Mouse (Mus musculus) limb, embryonic 10.5 days (tissue): ENCODE data around the gene Gm49358. TPM values are rescaled to one million over a fixed set of nuclear protein-coding genes. Genes with fewer than 3 reads are reported as not detected.
A peak's percentile ranks its signal among the peaks of the same experiment; 100 is the strongest.

Experiments
- DNase-seq: peaks from one replicate; pipeline ENCODE4 v3.0.0-alpha.2; 2017; ENCODE audit warnings: low spot score
- H3K27ac ChIP-seq: fragments of 300-500 bp; sonication (generic); 2 replicates; pipeline ENCODE4 v1.5.1; 2016; ENCODE audit warnings: mild to moderate bottlenecking
- H3K27me3 ChIP-seq: fragments of 300-500 bp; sonication (generic); 2 replicates; pipeline ENCODE4 v1.6.1; 2016; ENCODE audit warnings: low read depth, mild to moderate bottlenecking; ENCODE audit not compliant: poor library complexity, severe bottlenecking
- H3K36me3 ChIP-seq: fragments of 300-500 bp; sonication (generic); 2 replicates; pipeline ENCODE4 v1.6.1; 2016; ENCODE audit warnings: mild to moderate bottlenecking, moderate library complexity
- H3K4me1 ChIP-seq: fragments of 300-500 bp; sonication (generic); 2 replicates; pipeline ENCODE4 v1.6.1; 2016
- H3K4me3 ChIP-seq: fragments of 300-500 bp; sonication (generic); 2 replicates; pipeline ENCODE4 v1.5.1; 2016; ENCODE audit warnings: mild to moderate bottlenecking, moderate library complexity
- H3K9me3 ChIP-seq: fragments of 300-500 bp; sonication (generic); replicated peaks from 2 replicates; pipeline ENCODE4 v1.6.1; 2016; ENCODE audit warnings: mild to moderate bottlenecking
- WGBS: fragments of 180-500 bp; shearing (Covaris S2); methylation state at CpG from one replicate; pipeline ENCODE4 v1.1.7; 2016; 5-methylcytosine and 5-hydroxymethylcytosine counted together
- polyA plus RNA-seq: library from polyadenylated mRNA; unstranded; fragments of >200 nt; fragmentation: Nextera tagmentation; extraction: Ambion mirVana; gene quantifications from 2 replicates; pipeline ENCODE4 v1.2.1, GENCODE M21; 2016

The Gm49358 gene
- polyA plus RNA-seq, 1 experiment from 2014 or later, result not detected

DNA sequence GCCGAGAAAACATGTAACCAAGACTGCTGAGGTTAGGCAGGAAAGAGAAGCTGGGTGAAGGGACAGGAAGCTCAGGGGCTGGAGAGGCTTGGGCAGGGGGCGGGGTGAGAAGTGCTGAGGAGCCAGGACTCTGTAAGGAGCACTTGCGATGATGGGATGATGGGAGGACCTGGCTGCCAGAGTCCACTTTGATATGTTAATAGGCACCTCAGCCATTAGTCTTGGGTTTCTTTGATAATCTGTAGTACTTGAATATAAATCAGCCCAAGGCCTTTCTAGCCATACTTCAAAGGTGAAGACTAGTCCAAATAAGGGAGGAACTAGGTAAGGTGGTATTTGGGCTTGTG lies 1.4 kb upstream of the Gm49358 start:
- Histone ChIP-seq H3K36me3 (no peaks in the 10 kb centered on the region), H3K27me3 (no peaks in the 10 kb centered on the region), H3K4me1 (peaks cover 15% of the 10 kb centered on the region), H3K27ac (0 out of 2 replicates have a peak overlapping the region, but pooled peaks have one; percentile 25), H3K4me3 (no peak overlapping the region), H3K9me3 (no peaks in the 10 kb centered on the region)
- 52% methylated on average over 3 of the region's 3 CpGs for WGBS
- DNase-seq, result no peak

DNA sequence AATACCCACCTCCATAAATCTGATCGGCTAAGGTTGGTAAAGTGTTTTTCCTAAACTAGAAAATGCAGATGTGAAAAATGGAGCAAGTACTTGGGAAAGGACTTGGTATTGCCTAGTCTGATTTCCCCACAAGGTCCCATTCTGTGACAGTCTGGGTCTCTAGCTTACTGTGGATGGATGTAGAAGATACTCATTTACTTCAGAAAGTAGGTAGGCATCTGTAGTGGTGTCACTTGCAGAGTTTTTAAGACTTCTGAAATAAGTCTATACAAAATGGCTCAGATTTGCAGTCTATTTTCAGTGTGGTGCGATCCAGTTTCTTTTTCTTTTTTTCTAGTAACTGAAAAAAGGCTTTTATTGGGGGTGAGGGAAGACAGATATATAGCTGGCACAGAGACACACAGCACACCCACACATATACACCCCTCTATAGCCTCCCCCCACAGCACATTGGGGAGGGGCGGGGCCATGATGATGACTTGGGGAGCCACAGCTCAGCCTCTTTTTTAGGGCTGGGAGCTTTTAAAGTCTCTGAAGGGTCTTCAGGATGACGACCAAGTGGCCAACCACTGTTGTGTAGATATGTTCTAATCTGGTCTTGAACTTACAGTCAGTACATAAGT lies 1.7 kb downstream of the Gm49358 start:
- no peak for DNase-seq
- H3K4me1 ChIP-seq, result peaks cover 15% of the 10 kb centered on the region
- no peaks in the 10 kb centered on the region for H3K9me3 ChIP-seq
- no peak overlapping the region for H3K27ac ChIP-seq
- no peaks in the 10 kb centered on the region for H3K27me3 ChIP-seq
- H3K36me3 ChIP-seq, result no peaks in the 10 kb centered on the region
- no peak overlapping the region for H3K4me3 ChIP-seq
- 87% methylated on average over 4 of the region's 4 CpGs for WGBS

DNA sequence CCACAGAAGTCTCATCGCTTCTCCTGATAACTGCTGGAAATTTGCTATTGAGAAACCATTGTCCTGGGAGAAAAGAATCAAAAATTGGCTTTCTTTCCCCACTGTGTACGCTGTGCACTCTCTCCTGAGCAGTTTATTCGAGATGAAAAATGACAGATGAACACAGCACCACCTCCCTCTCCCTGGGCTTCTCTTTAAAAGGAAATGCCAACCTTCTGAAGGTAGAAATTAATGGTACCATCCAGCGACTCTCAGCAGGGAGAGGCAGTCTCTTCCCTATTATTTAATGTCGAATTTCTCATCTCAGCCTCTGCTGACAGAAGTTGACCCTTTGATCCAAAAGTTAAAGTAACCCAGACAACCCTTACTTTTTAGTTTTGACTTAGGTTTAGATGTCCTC lies 5.4 kb downstream of the Gm49358 start:
- H3K27ac ChIP-seq, result no peak overlapping the region
- H3K9me3 ChIP-seq, result no peaks in the 10 kb centered on the region
- WGBS, result 73% methylated on average over 5 of the region's 5 CpGs
- DNase-seq, result no peak
- no peaks in the 10 kb centered on the region for H3K36me3 ChIP-seq
- no peaks in the 10 kb centered on the region for H3K27me3 ChIP-seq
- no peaks in the 10 kb centered on the region for H3K4me1 ChIP-seq
- no peak overlapping the region for H3K4me3 ChIP-seq

DNA sequence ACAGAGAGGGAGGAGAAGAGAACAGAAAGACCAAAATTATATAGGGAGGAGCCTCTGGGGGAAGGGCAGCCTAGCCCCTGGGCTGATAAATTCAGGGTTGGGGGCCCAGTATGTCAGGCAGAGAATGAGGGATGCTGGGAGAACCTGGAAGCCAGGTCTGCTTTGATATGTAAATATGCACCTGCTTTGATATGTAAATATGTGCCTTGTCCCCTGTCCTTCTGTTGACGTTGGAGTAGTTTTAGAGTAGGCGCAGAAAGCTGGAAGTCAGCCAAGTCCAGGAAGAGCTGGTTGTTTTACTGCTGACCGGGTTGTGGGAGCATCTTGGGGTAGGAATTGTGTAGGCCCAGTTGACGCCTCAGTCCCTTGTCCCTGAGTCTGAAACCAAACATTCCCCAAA lies 6.0 kb downstream of the Gm49358 start:
- WGBS, result 54% methylated on average over 4 of the region's 4 CpGs
- no peaks in the 10 kb centered on the region for H3K36me3 ChIP-seq
- H3K27ac ChIP-seq, result no peak overlapping the region
- DNase-seq, result no peak
- H3K9me3 ChIP-seq, result no peaks in the 10 kb centered on the region
- H3K4me1 ChIP-seq, result no peaks in the 10 kb centered on the region
- H3K4me3 ChIP-seq, result no peak overlapping the region
- no peaks in the 10 kb centered on the region for H3K27me3 ChIP-seq

DNA sequence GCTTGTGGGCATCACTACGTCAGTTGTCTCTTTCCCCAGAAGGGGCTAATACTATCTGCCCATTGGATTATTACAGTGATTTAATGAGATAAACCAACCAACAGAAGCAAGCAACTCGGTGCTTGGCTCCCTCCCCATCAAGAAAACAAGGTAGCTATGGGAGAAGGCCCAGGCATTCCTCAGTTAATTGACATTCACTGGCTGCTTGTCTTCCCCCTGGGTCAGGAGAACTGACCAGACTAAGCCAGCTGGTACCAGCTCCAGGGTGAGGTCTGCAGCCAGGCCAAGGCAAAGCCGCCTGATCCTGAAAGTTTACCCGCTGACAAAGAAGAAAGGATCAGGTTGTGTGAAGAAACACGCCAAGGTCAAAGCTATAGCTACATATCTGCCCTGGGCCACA lies 7.9 kb downstream of the Gm49358 start:
- Histone ChIP-seq H3K4me3 (no peak overlapping the region), H3K27me3 (no peaks in the 10 kb centered on the region), H3K36me3 (no peaks in the 10 kb centered on the region), H3K27ac (no peak overlapping the region), H3K4me1 (peaks cover 5% of the 10 kb centered on the region), H3K9me3 (no peaks in the 10 kb centered on the region)
- no peak for DNase-seq
- 77% methylated on average over 5 of the region's 5 CpGs for WGBS

DNA sequence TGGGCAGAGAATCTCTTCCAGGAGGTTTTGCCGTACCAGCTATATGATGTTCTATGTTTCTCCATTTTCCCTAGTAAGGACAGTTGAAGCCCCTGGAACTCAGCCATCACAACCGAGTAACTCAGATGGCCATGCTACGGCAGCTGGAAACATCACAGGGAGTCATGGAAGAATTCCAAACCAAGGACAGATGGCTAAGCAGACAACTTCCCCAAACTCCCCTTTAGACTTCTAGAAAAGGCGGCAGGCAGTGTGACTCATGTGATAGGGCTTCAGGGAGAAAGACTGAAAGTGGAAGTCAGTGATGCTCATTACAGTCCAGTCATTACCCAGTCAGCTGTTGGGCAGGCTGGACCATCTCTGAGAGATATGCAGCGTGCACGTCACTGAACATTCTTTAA lies 8.5 kb downstream of the Gm49358 start:
- WGBS, result 73% methylated on average over 6 of the region's 6 CpGs
- no peak overlapping the region for H3K27ac ChIP-seq
- no peak overlapping the region for H3K4me3 ChIP-seq
- no peaks in the 10 kb centered on the region for H3K9me3 ChIP-seq
- H3K4me1 ChIP-seq, result peaks cover 9% of the 10 kb centered on the region
- no peaks in the 10 kb centered on the region for H3K27me3 ChIP-seq
- no peak for DNase-seq
- H3K36me3 ChIP-seq, result no peaks in the 10 kb centered on the region

DNA sequence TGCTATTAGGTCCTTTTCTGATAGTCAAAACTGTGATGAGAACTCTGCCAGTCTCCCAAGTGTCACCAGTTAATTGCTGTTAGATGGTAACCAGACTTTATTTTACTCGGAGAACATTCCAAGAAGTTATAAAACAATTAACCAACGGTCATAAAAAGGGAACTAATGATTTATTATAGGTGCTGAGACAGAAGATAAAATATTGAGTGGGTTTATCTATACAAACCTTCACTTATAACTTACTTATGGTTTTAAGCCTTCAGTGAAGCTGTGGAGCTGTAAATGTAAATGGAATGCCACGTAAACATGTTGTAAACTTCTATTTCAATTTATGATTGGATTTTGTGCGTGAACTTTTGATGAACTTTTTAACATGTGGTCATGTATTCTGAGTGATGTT lies 9.6 kb downstream of the Gm49358 start:
- no peak for DNase-seq

DNA sequence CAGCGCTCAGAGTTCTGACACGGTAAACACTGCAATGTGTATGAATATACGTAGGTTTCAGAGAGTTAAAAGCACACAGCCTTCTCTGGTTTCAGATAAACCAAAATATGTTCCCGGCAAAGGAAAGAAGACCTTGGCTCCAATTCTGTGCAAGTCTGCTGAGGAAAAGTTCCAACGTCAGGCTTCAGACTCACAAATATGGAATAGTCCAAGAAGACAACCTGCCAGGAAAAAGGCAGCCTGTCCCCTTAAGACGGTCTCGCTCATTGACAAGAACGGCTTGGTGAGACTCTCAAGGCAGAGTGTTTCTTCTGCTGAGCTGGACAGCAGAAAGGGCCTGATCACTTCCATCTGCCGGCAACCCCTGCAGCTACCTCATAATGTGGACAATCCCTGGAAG lies 12.5 kb downstream of the Gm49358 start:
- no peak overlapping the region for H3K4me3 ChIP-seq
- H3K9me3 ChIP-seq, result no peaks in the 10 kb centered on the region
- H3K27me3 ChIP-seq, result peaks cover 22% of the 10 kb centered on the region
- no peak overlapping the region for H3K27ac ChIP-seq
- 69% methylated on average over 9 of the region's 9 CpGs for WGBS
- no peak for DNase-seq
- H3K4me1 ChIP-seq, result peaks cover 35% of the 10 kb centered on the region
- no peaks in the 10 kb centered on the region for H3K36me3 ChIP-seq

More for the DNA sequence above, 9.6 kb downstream of the Gm49358 start:
- Histone ChIP-seq H3K27ac (no peak overlapping the region), H3K36me3 (no peaks in the 10 kb centered on the region), H3K4me1 (peaks cover 19% of the 10 kb centered on the region), H3K27me3 (no peaks in the 10 kb centered on the region), H3K4me3 (no peak overlapping the region), H3K9me3 (no peaks in the 10 kb centered on the region)
- WGBS, result 26% methylated on average over 4 of the region's 4 CpGs

DNA sequence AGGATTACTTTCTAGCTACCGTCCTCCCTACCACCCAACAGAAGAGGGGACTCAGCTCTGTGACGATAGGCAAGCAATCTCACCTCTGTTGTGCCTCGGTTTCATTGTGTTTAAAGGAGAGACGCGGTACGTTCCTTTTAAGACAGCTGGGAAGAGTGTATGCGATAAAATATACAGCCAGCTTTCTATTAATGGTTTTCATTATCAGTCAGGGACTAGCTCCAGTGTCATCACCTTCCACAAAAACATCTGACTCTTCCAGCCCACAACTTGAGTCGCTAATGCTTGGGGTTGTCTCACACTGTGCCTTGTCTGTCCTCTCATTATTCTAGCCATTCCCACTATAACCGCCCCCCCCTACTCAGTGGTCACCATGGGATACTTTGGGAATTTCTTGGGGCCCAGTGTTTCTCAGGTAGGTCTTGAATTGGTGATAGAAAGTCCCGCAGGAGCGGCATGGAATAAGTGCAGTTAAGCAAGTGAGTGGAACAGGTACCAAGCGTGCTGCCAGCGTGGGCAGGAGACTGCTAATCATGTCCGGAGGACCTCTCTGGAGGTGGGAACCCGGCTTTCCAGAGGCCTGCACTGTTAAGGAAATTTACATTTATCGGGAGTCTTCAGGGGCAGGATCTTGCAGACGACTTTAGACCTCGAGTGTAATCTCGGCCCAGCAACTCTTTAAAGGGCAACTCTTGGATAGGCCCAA lies 14.0 kb downstream of the Gm49358 start:
- no peaks in the 10 kb centered on the region for H3K36me3 ChIP-seq
- no peaks in the 10 kb centered on the region for H3K9me3 ChIP-seq
- no peak for DNase-seq
- peaks cover 48% of the 10 kb centered on the region for H3K4me1 ChIP-seq
- peaks cover 22% of the 10 kb centered on the region for H3K27me3 ChIP-seq
- WGBS, result 42% methylated on average over 19 of the region's 19 CpGs
- peak overlapping the region; percentile 84 for H3K27ac ChIP-seq
- H3K4me3 ChIP-seq, result peak overlapping the region; percentile 76

DNA sequence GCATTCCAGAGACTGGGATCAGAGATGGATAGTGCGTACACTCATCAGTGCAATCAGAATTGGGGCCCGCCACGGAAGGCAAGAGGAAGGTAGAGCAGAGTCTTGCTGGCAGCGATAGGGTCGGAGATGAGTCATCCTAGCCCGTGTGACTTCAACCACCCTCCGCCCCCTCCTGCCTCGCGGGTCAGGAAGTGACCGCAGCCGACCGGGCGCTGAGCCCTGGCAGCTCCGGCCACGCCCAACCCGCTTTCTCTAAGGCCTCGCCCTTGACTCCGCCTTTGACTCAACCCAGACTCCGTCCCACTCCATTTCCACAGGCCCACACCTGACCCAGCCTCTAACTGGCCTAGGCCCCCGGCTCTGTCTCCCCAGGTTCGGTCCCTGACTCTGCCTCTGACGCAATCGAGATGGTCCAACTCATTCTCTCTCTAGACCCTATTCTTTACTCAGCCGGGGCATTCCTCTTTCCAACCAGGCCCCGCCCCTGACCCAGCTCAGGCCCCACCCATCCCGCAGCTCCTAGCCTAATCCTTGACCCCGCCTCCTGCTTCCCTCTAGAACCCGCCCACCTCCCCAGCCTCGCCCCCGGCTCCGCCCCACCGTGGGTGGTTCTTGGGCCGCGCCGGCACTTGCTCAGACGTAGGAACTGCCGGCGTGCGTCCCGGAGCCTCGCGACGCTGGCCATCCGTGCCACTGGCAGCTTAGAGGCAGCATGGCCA lies 14.8 kb downstream of the Gm49358 start, which contains the start of gene Nt5dc3:
TSS of gene Nt5dc3 (plus strand) at position 608 of the 719 bp plus-strand sequence.
- peak; percentile 95 for DNase-seq
- no peaks in the 10 kb centered on the region for H3K36me3 ChIP-seq
- H3K4me1 ChIP-seq, result peaks cover 48% of the 10 kb centered on the region
- peaks cover 22% of the 10 kb centered on the region for H3K27me3 ChIP-seq
- H3K27ac ChIP-seq, result peak within 1 kb of the TSS; percentile 84
- H3K4me3 ChIP-seq, result peak within 1 kb of the TSS; percentile 76
- H3K9me3 ChIP-seq, result no peaks in the 10 kb centered on the region
- WGBS, result under 1% methylated on average over 44 of the region's 44 CpGs

DNA sequence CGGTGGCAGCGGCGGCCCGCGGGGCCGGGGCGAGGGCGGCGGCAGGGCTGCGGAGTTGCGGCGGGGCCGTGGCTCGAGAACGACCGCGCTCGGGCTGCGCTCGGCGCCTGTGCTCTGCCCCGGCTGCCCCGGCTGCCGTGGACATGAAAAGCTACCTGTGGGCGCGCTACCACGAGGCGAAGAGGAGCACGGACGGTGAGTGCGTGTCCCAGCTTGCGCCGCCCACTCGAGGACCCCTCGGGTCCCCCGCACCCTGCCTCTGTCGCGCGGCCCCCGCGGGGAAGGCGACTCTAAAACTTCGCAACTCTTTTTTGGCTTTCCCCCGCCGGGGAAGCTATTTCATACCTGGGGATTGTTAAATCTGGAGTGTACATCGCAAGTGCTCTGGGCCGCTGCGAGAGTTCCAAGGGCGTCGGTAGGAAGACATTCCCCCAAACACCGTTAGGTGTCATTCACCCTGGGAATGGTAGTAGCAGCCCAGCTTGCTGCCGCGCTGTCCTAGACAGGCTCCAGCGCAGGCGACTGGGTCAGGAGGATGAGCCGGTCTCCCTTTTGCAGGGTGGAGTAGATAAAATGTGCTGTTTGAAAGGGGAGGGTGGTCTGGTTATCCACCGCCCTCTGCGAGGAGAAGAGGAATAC lies 15.5 kb downstream of the Gm49358 start:
- H3K4me3 ChIP-seq, result peak overlapping the region; percentile 76
- H3K27me3 ChIP-seq, result peaks cover 22% of the 10 kb centered on the region
- peak; percentile 53 for DNase-seq
- under 1% methylated on average over 47 of the region's 58 CpGs for WGBS
- no peaks in the 10 kb centered on the region for H3K9me3 ChIP-seq
- peaks cover 48% of the 10 kb centered on the region for H3K4me1 ChIP-seq
- peak overlapping the region; percentile 84 for H3K27ac ChIP-seq
- no peaks in the 10 kb centered on the region for H3K36me3 ChIP-seq

DNA sequence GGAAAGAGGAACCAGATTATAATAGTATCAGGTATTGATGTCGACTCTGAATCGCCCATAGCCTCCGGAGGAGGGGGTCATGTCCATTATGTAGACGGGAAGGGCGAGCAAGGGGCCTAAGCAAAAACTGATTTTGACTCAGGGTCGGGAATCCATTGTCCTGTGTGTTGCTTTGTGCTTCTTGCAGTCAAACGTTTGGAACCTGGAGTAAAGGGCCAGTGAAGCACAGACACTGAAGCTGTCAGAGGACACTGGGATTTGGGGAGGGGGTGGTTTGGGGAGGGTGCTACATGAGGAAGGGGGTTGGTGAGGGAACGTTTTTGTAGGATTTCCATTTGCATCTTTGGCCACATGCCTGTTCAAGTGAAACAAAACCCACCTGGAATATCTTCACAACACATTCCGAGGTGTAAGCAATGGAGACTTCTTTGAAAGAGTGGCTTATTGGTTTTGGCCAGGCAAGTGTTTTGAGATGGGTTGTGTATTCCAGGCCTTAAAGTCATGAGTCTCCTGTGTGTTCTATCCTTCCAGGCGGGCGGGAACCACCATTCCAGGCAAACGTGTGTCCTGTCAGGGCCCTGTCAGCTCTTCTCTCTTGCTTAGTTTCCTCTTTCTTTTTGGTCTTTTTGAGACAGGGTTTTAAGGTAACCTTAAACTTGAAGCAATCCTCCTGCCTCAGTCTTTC lies 16.2 kb downstream of the Gm49358 start:
- Histone ChIP-seq H3K4me3 (peak overlapping the region; percentile 76), H3K4me1 (peaks cover 48% of the 10 kb centered on the region), H3K27ac (no peak overlapping the region), H3K36me3 (no peaks in the 10 kb centered on the region), H3K9me3 (no peaks in the 10 kb centered on the region), H3K27me3 (peaks cover 22% of the 10 kb centered on the region)
- no peak for DNase-seq
- WGBS, result 18% methylated on average over 12 of the region's 12 CpGs
